Mouse (Mus musculus) hindbrain, embryonic 10.5 days (tissue): ENCODE results near the gene Fus. TPM values are rescaled to one million over a fixed set of nuclear protein-coding genes. Genes with fewer than 3 reads are reported as not detected.
"Not testable (repeated sequence)": the region's sequence is repeated elsewhere in the genome, so short reads cannot be mapped to it uniquely, and the experiment has no call there.

ENCODE experiments used
- DNase-seq: peaks from one replicate; pipeline ENCODE4 v3.0.0-alpha.2; 2017; ENCODE audit warnings: low spot score
- H3K27ac ChIP-seq: fragments of 300-500 bp; sonication (generic); 2 replicates; pipeline ENCODE4 v1.5.1; 2016; ENCODE audit warnings: mild to moderate bottlenecking, moderate library complexity
- H3K27me3 ChIP-seq: fragments of 300-500 bp; sonication (generic); 2 replicates; pipeline ENCODE4 v1.6.1; 2016; ENCODE audit warnings: mild to moderate bottlenecking; ENCODE audit not compliant: poor library complexity, insufficient read depth, severe bottlenecking
- H3K36me3 ChIP-seq: fragments of 300-500 bp; sonication (generic); 2 replicates; pipeline ENCODE4 v1.6.1; 2016; ENCODE audit warnings: mild to moderate bottlenecking, moderate library complexity
- H3K4me1 ChIP-seq: fragments of 300-500 bp; sonication (generic); replicated peaks from 2 replicates; pipeline ENCODE4 v1.6.1; 2016; ENCODE audit warnings: mild to moderate bottlenecking
- H3K4me3 ChIP-seq: fragments of 300-500 bp; sonication (generic); 2 replicates; pipeline ENCODE4 v1.5.1; 2016; ENCODE audit warnings: mild to moderate bottlenecking, moderate library complexity
- H3K9me3 ChIP-seq: fragments of 300-500 bp; sonication (generic); 2 replicates; pipeline ENCODE4 v1.6.1; 2016; ENCODE audit warnings: mild to moderate bottlenecking, moderate library complexity
- WGBS: fragments of 180-500 bp; shearing (Covaris S2); methylation state at CpG from one replicate; pipeline ENCODE4 v1.1.7; 2016; 5-methylcytosine and 5-hydroxymethylcytosine counted together
- polyA plus RNA-seq: library from polyadenylated mRNA; unstranded; fragments of >200 nt; fragmentation: Nextera tagmentation; extraction: Ambion mirVana; gene quantifications from 2 replicates; pipeline ENCODE4 v1.2.1, GENCODE M21; 2016

Fus gene
- polyA plus RNA-seq, 1 experiment from 2014 or later = 328 TPM

DNA sequence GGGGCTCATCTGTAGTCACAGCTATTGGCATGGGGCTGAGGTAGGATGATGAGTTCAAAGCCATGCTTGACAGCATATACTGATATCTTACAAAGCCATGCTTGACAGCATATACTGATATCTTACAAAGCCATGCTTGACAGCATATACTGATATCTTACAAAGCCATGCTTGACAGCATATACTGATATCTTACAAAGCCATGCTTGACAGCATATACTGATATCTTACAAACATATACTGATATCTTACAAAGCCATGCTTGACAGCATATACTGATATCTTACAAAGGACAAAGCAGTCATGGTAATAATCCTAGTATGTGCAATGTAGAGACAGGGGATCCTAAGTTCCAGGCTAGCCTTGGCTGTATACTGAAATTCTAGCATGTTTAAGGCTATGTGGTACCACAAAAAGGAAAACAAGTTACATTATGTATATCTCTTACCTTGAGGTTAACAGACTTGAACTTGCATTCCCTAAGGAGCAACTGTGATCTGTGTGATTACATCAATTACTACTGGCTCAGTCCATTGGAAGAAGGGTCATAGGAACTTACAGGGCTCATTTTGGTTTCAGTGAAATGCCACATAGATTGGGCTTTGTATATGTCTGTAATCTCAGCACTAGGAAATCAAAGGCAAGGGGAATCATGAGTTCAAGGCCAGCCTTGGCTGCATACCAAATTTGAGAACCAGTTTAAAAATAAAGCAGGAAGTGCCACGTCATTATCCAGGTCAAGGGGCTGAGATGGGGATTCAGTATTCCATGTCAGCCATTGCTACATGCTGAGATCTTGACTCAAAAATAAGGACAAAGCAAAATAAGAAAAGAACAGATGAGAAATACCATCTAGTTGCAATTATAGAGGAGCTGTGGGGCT lies 33.1 kb downstream of the Fus start:
- Histone ChIP-seq H3K4me1 (peaks cover 17% of the 10 kb centered on the region), H3K36me3 (no peaks in the 10 kb centered on the region), H3K27me3 (peaks cover 22% of the 10 kb centered on the region), H3K27ac (no peak overlapping the region), H3K9me3 (no peaks in the 10 kb centered on the region), H3K4me3 (no peak overlapping the region)
- 82% methylated on average over 1 of the region's 1 CpGs for WGBS
- no peak for DNase-seq

DNA sequence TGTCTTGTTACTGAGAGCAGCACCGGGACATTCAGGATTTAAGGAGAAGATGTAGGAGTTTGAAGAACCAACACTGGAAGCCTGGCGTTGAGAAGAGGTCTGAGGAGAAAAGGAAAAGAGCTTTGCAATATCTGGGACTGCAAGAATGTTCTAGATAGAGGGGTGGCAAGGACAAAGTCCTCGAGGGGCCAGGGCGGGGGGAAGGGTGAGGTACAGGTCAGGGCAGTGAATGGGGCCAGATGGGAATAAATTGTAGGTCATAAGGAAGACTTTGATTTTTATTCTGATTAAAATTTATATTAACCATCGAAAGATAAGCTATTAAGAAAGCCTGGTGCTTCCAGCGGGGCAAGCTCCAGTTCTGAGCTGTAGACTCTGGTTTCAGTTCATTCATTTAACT lies 35.8 kb downstream of the Fus start:
- WGBS = 88% methylated on average over 6 of the region's 6 CpGs
- Histone ChIP-seq H3K4me1 (peaks cover 17% of the 10 kb centered on the region), H3K27ac (no peak overlapping the region), H3K27me3 (peaks cover 30% of the 10 kb centered on the region), H3K4me3 (no peak overlapping the region), H3K36me3 (no peaks in the 10 kb centered on the region), H3K9me3 (no peaks in the 10 kb centered on the region)
- DNase-seq = no peak

GRCm38 (mm10) chr7:128003688-128004087 lies 36.4 kb downstream of the Fus start, which contains the start of gene Trim72:
Trim72 (plus strand) TSS chr7:128003949.
- no peaks in the 10 kb centered on the region for H3K9me3 ChIP-seq
- no peak for DNase-seq
- H3K4me3 ChIP-seq = peak within 1 kb of the TSS; percentile 36
- 94% methylated on average over 2 of the region's 2 CpGs for WGBS
- H3K4me1 ChIP-seq = peaks cover 17% of the 10 kb centered on the region
- no peaks in the 10 kb centered on the region for H3K36me3 ChIP-seq
- H3K27me3 ChIP-seq = peaks cover 35% of the 10 kb centered on the region
- H3K27ac ChIP-seq = peak within 1 kb of the TSS; percentile 59; the same call in 1 of the 2 replicates

GRCm38 (mm10) chr7:128004150-128004486 lies 36.9 kb downstream of the Fus start:
- H3K9me3 ChIP-seq = no peaks in the 10 kb centered on the region
- H3K36me3 ChIP-seq = no peaks in the 10 kb centered on the region
- peaks cover 39% of the 10 kb centered on the region for H3K27me3 ChIP-seq
- no peak for DNase-seq
- no peak overlapping the region for H3K27ac ChIP-seq
- peaks cover 17% of the 10 kb centered on the region for H3K4me1 ChIP-seq
- 69% methylated on average over 5 of the region's 5 CpGs for WGBS
- H3K4me3 ChIP-seq = no peak overlapping the region; the same call in 1 of the 2 replicates

- peak; percentile 24 for DNase-seq
- H3K27ac ChIP-seq = peak overlapping the region; percentile 59; the same call in 1 of the 2 replicates
Observed at GRCm38 (mm10) chr7:128004487-128005362, 37.5 kb downstream of the Fus start.

DNA sequence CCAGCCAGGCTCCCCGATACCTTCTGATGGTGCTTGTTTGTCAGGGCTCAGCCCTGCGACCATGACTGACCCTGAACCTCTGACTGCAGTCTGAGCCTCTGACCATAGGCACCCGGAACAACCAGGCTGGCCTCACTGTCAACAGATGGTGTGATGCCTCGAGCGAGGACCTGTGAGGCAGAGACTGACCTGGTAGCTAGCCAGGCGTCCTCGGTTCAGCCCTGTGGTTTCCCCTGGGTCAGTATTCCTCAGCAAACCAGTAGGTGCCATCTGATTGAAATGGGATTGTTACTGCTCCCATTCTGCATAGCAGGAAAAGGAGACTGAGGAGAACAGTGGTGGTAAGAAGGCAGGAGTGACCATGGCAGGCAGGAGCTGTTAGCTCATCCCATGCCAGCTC lies 38.9 kb downstream of the Fus start:
- H3K36me3 ChIP-seq = no peaks in the 10 kb centered on the region
- peaks cover 26% of the 10 kb centered on the region for H3K4me1 ChIP-seq
- H3K4me3 ChIP-seq = no peak overlapping the region
- H3K27me3 ChIP-seq = peaks cover 55% of the 10 kb centered on the region
- H3K27ac ChIP-seq = no peak overlapping the region
- no peaks in the 10 kb centered on the region for H3K9me3 ChIP-seq
- WGBS = 80% methylated on average over 7 of the region's 7 CpGs
- no peak for DNase-seq

More at GRCm38 (mm10) chr7:128004487-128005362, 37.5 kb downstream of the Fus start:
- WGBS = 29% methylated on average over 35 of the region's 35 CpGs
- peaks cover 45% of the 10 kb centered on the region for H3K27me3 ChIP-seq
- no peaks in the 10 kb centered on the region for H3K9me3 ChIP-seq
- H3K4me3 ChIP-seq = peak overlapping the region; percentile 36
- no peaks in the 10 kb centered on the region for H3K36me3 ChIP-seq
- H3K4me1 ChIP-seq = peaks cover 20% of the 10 kb centered on the region

DNA sequence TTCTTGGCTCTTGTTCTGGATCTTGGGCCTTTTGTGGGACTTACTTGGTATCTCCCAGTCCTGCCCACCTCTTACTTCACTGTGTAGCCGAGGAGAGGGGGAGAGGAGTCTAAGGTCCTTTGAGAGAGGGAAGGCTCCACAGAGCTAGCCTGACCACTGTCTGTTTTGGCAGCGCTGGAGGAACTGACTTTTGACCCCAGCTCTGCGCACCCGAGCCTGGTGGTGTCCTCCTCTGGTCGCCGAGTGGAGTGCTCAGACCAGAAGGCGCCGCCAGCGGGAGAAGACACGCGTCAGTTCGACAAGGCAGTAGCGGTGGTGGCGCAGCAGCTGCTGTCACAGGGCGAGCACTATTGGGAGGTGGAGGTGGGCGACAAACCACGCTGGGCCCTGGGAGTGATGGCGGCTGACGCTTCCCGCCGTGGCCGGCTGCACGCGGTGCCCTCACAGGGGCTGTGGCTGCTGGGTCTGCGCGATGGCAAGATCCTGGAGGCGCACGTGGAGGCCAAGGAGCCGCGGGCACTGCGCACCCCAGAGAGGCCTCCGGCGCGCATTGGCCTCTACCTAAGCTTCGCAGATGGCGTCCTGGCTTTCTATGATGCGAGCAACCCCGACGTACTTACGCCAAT lies 42.6 kb downstream of the Fus start:
- Histone ChIP-seq H3K36me3 (no peaks in the 10 kb centered on the region), H3K27ac (peak overlapping the region; percentile 45; the same call in 1 of the 2 replicates), H3K4me1 (peaks cover 13% of the 10 kb centered on the region), H3K27me3 (peaks cover 36% of the 10 kb centered on the region), H3K4me3 (peak overlapping the region; percentile 20; the same call in 1 of the 2 replicates), H3K9me3 (no peaks in the 10 kb centered on the region)
- DNase-seq = peak; percentile 15
- 52% methylated on average over 40 of the region's 40 CpGs for WGBS

GRCm38 (mm10) chr7:128012136-128012780 lies 45.0 kb downstream of the Fus start:
- Histone ChIP-seq H3K9me3 (no peaks in the 10 kb centered on the region), H3K36me3 (no peaks in the 10 kb centered on the region), H3K27ac (no peak overlapping the region), H3K27me3 (peaks cover 28% of the 10 kb centered on the region; the same call in 1 of the 2 replicates), H3K4me1 (peaks cover 9% of the 10 kb centered on the region), H3K4me3 (no peak overlapping the region)
- no peak for DNase-seq
- 78% methylated on average over 13 of the region's 13 CpGs for WGBS

DNA sequence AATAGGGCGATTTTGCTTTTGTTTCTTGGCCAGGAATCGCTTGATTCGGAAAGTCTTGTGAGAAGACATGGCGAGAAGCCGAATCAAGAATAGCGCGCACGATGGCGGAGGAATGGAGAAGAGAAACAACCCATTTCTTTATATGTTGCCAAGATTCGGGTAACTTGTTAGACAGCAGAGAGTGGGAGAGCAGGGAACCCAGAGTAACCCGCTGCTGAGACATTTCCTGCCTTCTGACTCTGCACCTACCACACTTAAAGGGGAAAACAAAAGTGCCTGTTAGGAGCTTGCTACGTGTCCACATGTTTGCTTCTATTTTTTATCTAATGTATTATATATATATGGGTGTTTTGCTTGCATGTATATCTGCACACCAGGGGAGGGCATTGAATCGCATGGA lies 45.9 kb downstream of the Fus start:
- H3K4me1 ChIP-seq = peaks cover 9% of the 10 kb centered on the region
- 91% methylated on average over 13 of the region's 13 CpGs for WGBS
- no peak overlapping the region for H3K27ac ChIP-seq
- no peaks in the 10 kb centered on the region for H3K9me3 ChIP-seq
- DNase-seq = no peak
- no peak overlapping the region for H3K4me3 ChIP-seq
- H3K27me3 ChIP-seq = peaks cover 24% of the 10 kb centered on the region; the same call in 1 of the 2 replicates
- H3K36me3 ChIP-seq = no peaks in the 10 kb centered on the region

GRCm38 (mm10) chr7:128016134-128016533 lies 48.9 kb downstream of the Fus start:
- H3K4me3 ChIP-seq, DNase-seq, H3K4me1 ChIP-seq, H3K27me3 ChIP-seq, H3K9me3 ChIP-seq, H3K27ac ChIP-seq, H3K36me3 ChIP-seq: not testable (repeated sequence)
- WGBS = 91% methylated on average over 5 of the region's 5 CpGs

- no peak for DNase-seq
- Histone ChIP-seq H3K36me3 (no peaks in the 10 kb centered on the region), H3K4me1 (no peaks in the 10 kb centered on the region), H3K27ac (no peak overlapping the region), H3K4me3 (no peak overlapping the region), H3K9me3 (no peaks in the 10 kb centered on the region), H3K27me3 (no peaks in the 10 kb centered on the region)
- WGBS = 88% methylated on average over 6 of the region's 6 CpGs
Observed at GRCm38 (mm10) chr7:128016650-128017049, 49.4 kb downstream of the Fus start.

GRCm38 (mm10) chr7:128018275-128018674 lies 51.0 kb downstream of the Fus start:
- WGBS = 89% methylated on average over 3 of the region's 3 CpGs
- Histone ChIP-seq H3K9me3 (no peaks in the 10 kb centered on the region), H3K4me1 (no peaks in the 10 kb centered on the region), H3K27ac (no peak overlapping the region), H3K36me3 (no peaks in the 10 kb centered on the region), H3K4me3 (no peak overlapping the region), H3K27me3 (no peaks in the 10 kb centered on the region)
- DNase-seq = no peak
